Mouse (Mus musculus): ENCODE results near the gene Clec18a. TPM values are rescaled to one million over a fixed set of nuclear protein-coding genes. Genes with fewer than 3 reads are reported as not detected.
"Not testable (repeated sequence)": the region's sequence is repeated elsewhere in the genome, so short reads cannot be mapped to it uniquely, and the experiment has no call there.

Clec18a gene
- not detected in 2 replicates for polyA plus RNA-seq (2015; fragmentation: Nextera tagmentation; extraction: Ambion mirVana)

GRCm38 (mm10) chr8:111092326-111092725, at the start of gene Clec18a:
TSS of gene Clec18a (minus strand) at chr8:111092426.
- H3K9ac ChIP-seq (ENCODE audit: low read length); H3K27ac ChIP-seq (ENCODE audit: low read length); H3K9me3 ChIP-seq (replicated peaks; ENCODE audit: control insufficient read depth, low read length); ATAC-seq (ENCODE audit: insufficient read depth, low FRiP score); H3K4me2 ChIP-seq (ENCODE audit: low read depth, low read length); H3K4me1 ChIP-seq (ENCODE audit: control insufficient read depth, insufficient read depth, low read length); H3K36me3 ChIP-seq (ENCODE audit: control insufficient read depth, insufficient read depth, low read length); H3K4me3 ChIP-seq (replicated peaks; ENCODE audit: low read length); H3K27me3 ChIP-seq (ENCODE audit: control insufficient read depth, insufficient read depth, low read length): not testable (repeated sequence)
- WGBS: 93% methylated on average over 5 of the region's 6 CpGs

GRCm38 (mm10) chr8:111130756-111131155, 38.5 kb upstream of the Clec18a start:
- Histone ChIP-seq H3K27ac (ENCODE audit: low read length) (no peak overlapping the region), H3K27me3 (ENCODE audit: control insufficient read depth, insufficient read depth, low read length) (no peaks in the 10 kb centered on the region), H3K4me1 (ENCODE audit: control insufficient read depth, insufficient read depth, low read length) (no peaks in the 10 kb centered on the region), H3K9ac (ENCODE audit: low read length) (no peak overlapping the region), H3K36me3 (ENCODE audit: control insufficient read depth, insufficient read depth, low read length) (peaks cover 3% of the 10 kb centered on the region; the same call in 1 of the 2 replicates), H3K4me3 (replicated peaks; ENCODE audit: low read length) (no peak overlapping the region), H3K9me3 (replicated peaks; ENCODE audit: control insufficient read depth, low read length) (no peaks in the 10 kb centered on the region), H3K4me2 (ENCODE audit: low read depth, low read length) (no peak overlapping the region)
- 89% methylated on average over 2 of the region's 2 CpGs for WGBS
- ATAC-seq (ENCODE audit: insufficient read depth, low FRiP score): no peak

GRCm38 (mm10) chr8:111119481-111119880, 27.3 kb upstream of the Clec18a start:
- H3K4me2 ChIP-seq (ENCODE audit: low read depth, low read length): no peak overlapping the region
- no peak overlapping the region for H3K27ac ChIP-seq (ENCODE audit: low read length)
- H3K4me3 ChIP-seq (replicated peaks; ENCODE audit: low read length): no peak overlapping the region
- peaks cover 19% of the 10 kb centered on the region; the same call in 1 of the 2 replicates for H3K36me3 ChIP-seq (ENCODE audit: control insufficient read depth, insufficient read depth, low read length)
- no peaks in the 10 kb centered on the region for H3K4me1 ChIP-seq (ENCODE audit: control insufficient read depth, insufficient read depth, low read length)
- no peaks in the 10 kb centered on the region for H3K9me3 ChIP-seq (replicated peaks; ENCODE audit: control insufficient read depth, low read length)
- no peak for ATAC-seq (ENCODE audit: insufficient read depth, low FRiP score)
- no peaks in the 10 kb centered on the region for H3K27me3 ChIP-seq (ENCODE audit: control insufficient read depth, insufficient read depth, low read length)
- 97% methylated on average over 3 of the region's 3 CpGs for WGBS
- no peak overlapping the region for H3K9ac ChIP-seq (ENCODE audit: low read length)

- H3K27ac ChIP-seq (ENCODE audit: low read length): no peak overlapping the region
- H3K9ac ChIP-seq (ENCODE audit: low read length): no peak overlapping the region
- no peak overlapping the region for H3K4me3 ChIP-seq (replicated peaks; ENCODE audit: low read length)
- H3K36me3 ChIP-seq (ENCODE audit: control insufficient read depth, insufficient read depth, low read length): 0 out of 2 replicates have a peak, but pooled peaks cover 11% of the 10 kb centered on the region
- no peak overlapping the region for H3K4me2 ChIP-seq (ENCODE audit: low read depth, low read length)
- WGBS: 93% methylated on average over 5 of the region's 5 CpGs
- ATAC-seq (ENCODE audit: insufficient read depth, low FRiP score): no peak
- H3K9me3 ChIP-seq (replicated peaks; ENCODE audit: control insufficient read depth, low read length): no peaks in the 10 kb centered on the region
- H3K4me1 ChIP-seq (ENCODE audit: control insufficient read depth, insufficient read depth, low read length): no peaks in the 10 kb centered on the region
- no peaks in the 10 kb centered on the region for H3K27me3 ChIP-seq (ENCODE audit: control insufficient read depth, insufficient read depth, low read length)
Observed at GRCm38 (mm10) chr8:111114891-111115290, 22.7 kb upstream of the Clec18a start.

- H3K4me2 ChIP-seq (ENCODE audit: low read depth, low read length): peak overlapping the region; percentile 71
- WGBS: under 1% methylated on average over 55 of the region's 69 CpGs
- H3K36me3 ChIP-seq (ENCODE audit: control insufficient read depth, insufficient read depth, low read length); H3K4me1 ChIP-seq (ENCODE audit: control insufficient read depth, insufficient read depth, low read length); H3K27ac ChIP-seq (ENCODE audit: low read length); H3K9me3 ChIP-seq (replicated peaks; ENCODE audit: control insufficient read depth, low read length); H3K27me3 ChIP-seq (ENCODE audit: control insufficient read depth, insufficient read depth, low read length): not testable (repeated sequence)
- peak overlapping the region; percentile 74 for H3K9ac ChIP-seq (ENCODE audit: low read length)
- ATAC-seq (ENCODE audit: insufficient read depth, low FRiP score): peak; percentile 66; the same call in 1 of the 2 replicates
- peak overlapping the region; percentile 69 for H3K4me3 ChIP-seq (replicated peaks; ENCODE audit: low read length)
Observed at GRCm38 (mm10) chr8:111094719-111095302, 2.6 kb upstream of the Clec18a start.

GRCm38 (mm10) chr8:111093865-111094718, 1.9 kb upstream of the Clec18a start, which contains the start of gene Pdpr:
TSS of gene Pdpr (plus strand) at chr8:111094630.
- WGBS: 8% methylated on average over 41 of the region's 72 CpGs
- ATAC-seq (ENCODE audit: insufficient read depth, low FRiP score): peak; percentile 94
- no peaks in the 10 kb centered on the region for H3K9me3 ChIP-seq (replicated peaks; ENCODE audit: control insufficient read depth, low read length)
- H3K4me2 ChIP-seq (ENCODE audit: low read depth, low read length): peak within 1 kb of the TSS; percentile 89
- H3K4me3 ChIP-seq (replicated peaks; ENCODE audit: low read length): peak within 1 kb of the TSS; percentile 69
- peak within 1 kb of the TSS; percentile 75 for H3K9ac ChIP-seq (ENCODE audit: low read length)
- peaks cover 5% of the 10 kb centered on the region for H3K4me1 ChIP-seq (ENCODE audit: control insufficient read depth, insufficient read depth, low read length)
- H3K36me3 ChIP-seq (ENCODE audit: control insufficient read depth, insufficient read depth, low read length): no peaks in the 10 kb centered on the region
- H3K27me3 ChIP-seq (ENCODE audit: control insufficient read depth, insufficient read depth, low read length): no peaks in the 10 kb centered on the region
- no peak within 1 kb of the TSS for H3K27ac ChIP-seq (ENCODE audit: low read length)

GRCm38 (mm10) chr8:111091706-111092105, 520 bp downstream of the Clec18a start:
- Histone ChIP-seq H3K9ac (ENCODE audit: low read length) (no peak overlapping the region), H3K27ac (ENCODE audit: low read length) (no peak overlapping the region), H3K9me3 (replicated peaks; ENCODE audit: control insufficient read depth, low read length) (no peaks in the 10 kb centered on the region), H3K27me3 (ENCODE audit: control insufficient read depth, insufficient read depth, low read length) (no peaks in the 10 kb centered on the region), H3K4me3 (replicated peaks; ENCODE audit: low read length) (no peak overlapping the region), H3K4me2 (ENCODE audit: low read depth, low read length) (no peak overlapping the region), H3K4me1 (ENCODE audit: control insufficient read depth, insufficient read depth, low read length) (peaks cover 5% of the 10 kb centered on the region), H3K36me3 (ENCODE audit: control insufficient read depth, insufficient read depth, low read length) (no peaks in the 10 kb centered on the region)
- 78% methylated on average over 7 of the region's 7 CpGs for WGBS
- ATAC-seq (ENCODE audit: insufficient read depth, low FRiP score): no peak

- ATAC-seq (ENCODE audit: insufficient read depth, low FRiP score): no peak
- H3K9me3 ChIP-seq (replicated peaks; ENCODE audit: control insufficient read depth, low read length): no peaks in the 10 kb centered on the region
- H3K27ac ChIP-seq (ENCODE audit: low read length): no peak overlapping the region
- no peak overlapping the region for H3K9ac ChIP-seq (ENCODE audit: low read length)
- 0% methylated on average over 2 of the region's 2 CpGs for WGBS
- H3K4me2 ChIP-seq (ENCODE audit: low read depth, low read length): no peak overlapping the region
- no peak overlapping the region for H3K4me3 ChIP-seq (replicated peaks; ENCODE audit: low read length)
- no peaks in the 10 kb centered on the region for H3K36me3 ChIP-seq (ENCODE audit: control insufficient read depth, insufficient read depth, low read length)
- no peaks in the 10 kb centered on the region for H3K27me3 ChIP-seq (ENCODE audit: control insufficient read depth, insufficient read depth, low read length)
- no peaks in the 10 kb centered on the region for H3K4me1 ChIP-seq (ENCODE audit: control insufficient read depth, insufficient read depth, low read length)
Observed at GRCm38 (mm10) chr8:111090126-111090525, 2.1 kb downstream of the Clec18a start.

- ATAC-seq (ENCODE audit: insufficient read depth, low FRiP score); H3K9ac ChIP-seq (ENCODE audit: low read length); H3K9me3 ChIP-seq (replicated peaks; ENCODE audit: control insufficient read depth, low read length); H3K4me2 ChIP-seq (ENCODE audit: low read depth, low read length); H3K36me3 ChIP-seq (ENCODE audit: control insufficient read depth, insufficient read depth, low read length); H3K27me3 ChIP-seq (ENCODE audit: control insufficient read depth, insufficient read depth, low read length); H3K27ac ChIP-seq (ENCODE audit: low read length); H3K4me1 ChIP-seq (ENCODE audit: control insufficient read depth, insufficient read depth, low read length); H3K4me3 ChIP-seq (replicated peaks; ENCODE audit: low read length): not testable (repeated sequence)
- WGBS: 84% methylated on average over 5 of the region's 5 CpGs
Observed at GRCm38 (mm10) chr8:111083936-111084335, 8.3 kb downstream of the Clec18a start.

All from stomach, embryonic 16.5 days (tissue).